Mouse (Mus musculus) midbrain, embryonic 12.5 days (tissue): Measurements from ENCODE around the gene Ubr7. TPM values are rescaled to one million over a fixed set of nuclear protein-coding genes. Genes with fewer than 3 reads are reported as not detected.

Experiments
- ATAC-seq: fragments of 200-750 bp; cut with Nextera tagmentation; 2 replicates; pipeline ENCODE4 v1.8.0; 2017; ENCODE audit warnings: low read depth, moderate TSS enrichment, moderate library complexity; ENCODE audit not compliant: low FRiP score
- H3K27ac ChIP-seq: fragments of 300-500 bp; sonication (generic); replicated peaks from 2 replicates; pipeline ENCODE4 v1.5.1; 2016; ENCODE audit warnings: mild to moderate bottlenecking
- H3K27me3 ChIP-seq: fragments of 300-500 bp; sonication (generic); 2 replicates; pipeline ENCODE4 v1.6.1; 2016; ENCODE audit warnings: mild to moderate bottlenecking
- H3K36me3 ChIP-seq: fragments of 300-500 bp; sonication (generic); 2 replicates; pipeline ENCODE4 v1.6.1; 2016
- H3K4me1 ChIP-seq: fragments of 300-500 bp; sonication (generic); 2 replicates; pipeline ENCODE4 v1.6.1; 2016
- H3K4me2 ChIP-seq: fragments of 300-500 bp; sonication (generic); replicated peaks from 2 replicates; pipeline ENCODE4 v1.6.1; 2016; ENCODE audit warnings: mild to moderate bottlenecking, moderate library complexity
- H3K4me3 ChIP-seq: fragments of 300-500 bp; sonication (generic); 2 replicates; pipeline ENCODE4 v1.5.1; 2016; ENCODE audit warnings: mild to moderate bottlenecking
- H3K9ac ChIP-seq: fragments of 300-500 bp; sonication (generic); replicated peaks from 2 replicates; pipeline ENCODE4 v1.6.1; 2016; ENCODE audit warnings: mild to moderate bottlenecking, moderate library complexity
- H3K9me3 ChIP-seq: fragments of 300-500 bp; sonication (generic); 2 replicates; pipeline ENCODE4 v1.6.1; 2016; ENCODE audit warnings: mild to moderate bottlenecking
- WGBS: fragments of 180-500 bp; shearing (Covaris S2); methylation state at CpG from one replicate; pipeline ENCODE4 v1.1.7; 2016; 5-methylcytosine and 5-hydroxymethylcytosine counted together
- polyA plus RNA-seq: library from polyadenylated mRNA; unstranded; fragments of >200 nt; fragmentation: Nextera tagmentation; extraction: Ambion mirVana; gene quantifications from 2 replicates; pipeline ENCODE4 v1.2.1, GENCODE M21; 2016

Gene Ubr7
- polyA plus RNA-seq, 1 experiment from 2014 or later: 54.1 TPM

GRCm38 (mm10) chr12:102725146-102725545, 32.6 kb upstream of the Ubr7 start:
- Histone ChIP-seq H3K27me3 (no peaks in the 10 kb centered on the region; the same call in 1 of the 2 replicates), H3K4me3 (no peak overlapping the region), H3K9me3 (no peaks in the 10 kb centered on the region), H3K36me3 (no peaks in the 10 kb centered on the region), H3K4me1 (peaks cover 10% of the 10 kb centered on the region), H3K27ac (no peak overlapping the region), H3K4me2 (no peak overlapping the region), H3K9ac (no peak overlapping the region)
- WGBS: 92% methylated on average over 6 of the region's 6 CpGs
- ATAC-seq: no peak

GRCm38 (mm10) chr12:102725761-102726175, 32.0 kb upstream of the Ubr7 start:
- WGBS: 88% methylated on average over 7 of the region's 7 CpGs
- Histone ChIP-seq H3K4me2 (no peak overlapping the region), H3K27me3 (no peaks in the 10 kb centered on the region; the same call in 1 of the 2 replicates), H3K27ac (no peak overlapping the region), H3K9ac (no peak overlapping the region), H3K4me3 (no peak overlapping the region), H3K9me3 (no peaks in the 10 kb centered on the region), H3K36me3 (no peaks in the 10 kb centered on the region), H3K4me1 (peaks cover 14% of the 10 kb centered on the region)
- no peak for ATAC-seq

- H3K27ac ChIP-seq: peak overlapping the region; percentile 89
- H3K4me2 ChIP-seq: peak overlapping the region; percentile 48
- no peaks in the 10 kb centered on the region for H3K27me3 ChIP-seq
- H3K4me3 ChIP-seq: peak overlapping the region; percentile 28
- H3K9me3 ChIP-seq: no peaks in the 10 kb centered on the region
- WGBS: 34% methylated on average over 26 of the region's 26 CpGs
- H3K36me3 ChIP-seq: no peaks in the 10 kb centered on the region
- ATAC-seq: peak; percentile 98
- no peak overlapping the region for H3K9ac ChIP-seq
- H3K4me1 ChIP-seq: peaks cover 18% of the 10 kb centered on the region
These were observed 27.6 kb upstream of the Ubr7 start for GRCm38 (mm10) chr12:102729855-102730797.

GRCm38 (mm10) chr12:102730798-102731619, 26.8 kb upstream of the Ubr7 start:
- WGBS: 36% methylated on average over 16 of the region's 16 CpGs

GRCm38 (mm10) chr12:102733381-102733780, 24.4 kb upstream of the Ubr7 start:
- Histone ChIP-seq H3K4me1 (peaks cover 18% of the 10 kb centered on the region), H3K9me3 (no peaks in the 10 kb centered on the region), H3K4me3 (no peak overlapping the region), H3K27ac (no peak overlapping the region), H3K36me3 (no peaks in the 10 kb centered on the region), H3K4me2 (no peak overlapping the region), H3K9ac (no peak overlapping the region), H3K27me3 (no peaks in the 10 kb centered on the region)
- no peak for ATAC-seq
- WGBS: 10% methylated on average over 5 of the region's 5 CpGs

More at GRCm38 (mm10) chr12:102730798-102731619, 26.8 kb upstream of the Ubr7 start:
- peak overlapping the region; percentile 28; the same call in 1 of the 2 replicates for H3K4me3 ChIP-seq
- ATAC-seq: peak; percentile 61
- no peaks in the 10 kb centered on the region for H3K27me3 ChIP-seq
- peaks cover 18% of the 10 kb centered on the region for H3K4me1 ChIP-seq
- no peaks in the 10 kb centered on the region for H3K36me3 ChIP-seq
- H3K9me3 ChIP-seq: no peaks in the 10 kb centered on the region
- H3K4me2 ChIP-seq: peak overlapping the region; percentile 48
- H3K9ac ChIP-seq: 0 out of 2 replicates have a peak overlapping the region, but pooled peaks have one; percentile 24
- H3K27ac ChIP-seq: peak overlapping the region; percentile 89

- Histone ChIP-seq H3K4me2 (no peak overlapping the region), H3K4me1 (peaks cover 12% of the 10 kb centered on the region), H3K4me3 (no peak overlapping the region), H3K9ac (no peak overlapping the region), H3K27ac (no peak overlapping the region), H3K36me3 (peaks cover 6% of the 10 kb centered on the region; the same call in 1 of the 2 replicates), H3K9me3 (no peaks in the 10 kb centered on the region), H3K27me3 (no peaks in the 10 kb centered on the region)
- WGBS: 84% methylated on average over 5 of the region's 5 CpGs
- ATAC-seq: no peak
These were observed 18.7 kb upstream of the Ubr7 start for GRCm38 (mm10) chr12:102739096-102739495.

- 64% methylated on average over 3 of the region's 3 CpGs for WGBS
- ATAC-seq: no peak
- Histone ChIP-seq H3K4me1 (peaks cover 22% of the 10 kb centered on the region), H3K27me3 (no peaks in the 10 kb centered on the region), H3K36me3 (peaks cover 6% of the 10 kb centered on the region; the same call in 1 of the 2 replicates), H3K4me2 (no peak overlapping the region), H3K4me3 (no peak overlapping the region), H3K9ac (no peak overlapping the region), H3K9me3 (no peaks in the 10 kb centered on the region), H3K27ac (no peak overlapping the region)
These were observed 17.5 kb upstream of the Ubr7 start for GRCm38 (mm10) chr12:102740285-102740684.

GRCm38 (mm10) chr12:102742056-102742455, 15.7 kb upstream of the Ubr7 start:
- Histone ChIP-seq H3K9me3 (no peaks in the 10 kb centered on the region), H3K9ac (no peak overlapping the region)
- 90% methylated on average over 7 of the region's 7 CpGs for WGBS

GRCm38 (mm10) chr12:102743036-102743588, 14.7 kb upstream of the Ubr7 start:
- under 1% methylated on average over 33 of the region's 33 CpGs for WGBS
- H3K9me3 ChIP-seq: no peaks in the 10 kb centered on the region
- ATAC-seq: peak; percentile 72
- H3K4me2 ChIP-seq: peak overlapping the region; percentile 84
- H3K27me3 ChIP-seq: no peaks in the 10 kb centered on the region
- peak overlapping the region; percentile 93 for H3K27ac ChIP-seq
- H3K4me3 ChIP-seq: peak overlapping the region; percentile 86
- H3K4me1 ChIP-seq: peaks cover 24% of the 10 kb centered on the region
- H3K9ac ChIP-seq: peak overlapping the region; percentile 87
- peaks cover 6% of the 10 kb centered on the region for H3K36me3 ChIP-seq

More at GRCm38 (mm10) chr12:102742056-102742455, 15.7 kb upstream of the Ubr7 start:
- Histone ChIP-seq H3K27me3 (no peaks in the 10 kb centered on the region), H3K4me2 (peak overlapping the region; percentile 84; the same call in 1 of the 2 replicates), H3K4me3 (no peak overlapping the region), H3K27ac (no peak overlapping the region), H3K4me1 (peaks cover 24% of the 10 kb centered on the region), H3K36me3 (peaks cover 6% of the 10 kb centered on the region; the same call in 1 of the 2 replicates)
- no peak for ATAC-seq

GRCm38 (mm10) chr12:102743589-102744574, 13.9 kb upstream of the Ubr7 start, which contains the start of the genes Moap1 and Tmem251:
Gene Moap1 (minus strand): TSS chr12:102743661.
Gene Tmem251 (plus strand): TSS chr12:102743762.
- no peaks in the 10 kb centered on the region for H3K9me3 ChIP-seq
- peak; percentile 97 for ATAC-seq
- peak within 1 kb of the TSS; percentile 84 for H3K4me2 ChIP-seq
- WGBS: under 1% methylated on average over 63 of the region's 63 CpGs
- H3K27me3 ChIP-seq: no peaks in the 10 kb centered on the region
- H3K27ac ChIP-seq: peak within 1 kb of the TSS; percentile 93
- H3K4me1 ChIP-seq: peaks cover 24% of the 10 kb centered on the region
- H3K4me3 ChIP-seq: peak within 1 kb of the TSS; percentile 86
- H3K36me3 ChIP-seq: peaks cover 11% of the 10 kb centered on the region
- peak within 1 kb of the TSS; percentile 87 for H3K9ac ChIP-seq
